Mouse (Mus musculus): ENCODE measurements around the gene Acacb.

Gene Acacb

GRCm38 (mm10) chr5:114135516-114135915 lies 10.8 kb upstream of the Acacb start:
- no peak for DNase-seq

GRCm38 (mm10) chr5:114137481-114138276 lies 8.7 kb upstream of the Acacb start:
- no peak for DNase-seq

DNA sequence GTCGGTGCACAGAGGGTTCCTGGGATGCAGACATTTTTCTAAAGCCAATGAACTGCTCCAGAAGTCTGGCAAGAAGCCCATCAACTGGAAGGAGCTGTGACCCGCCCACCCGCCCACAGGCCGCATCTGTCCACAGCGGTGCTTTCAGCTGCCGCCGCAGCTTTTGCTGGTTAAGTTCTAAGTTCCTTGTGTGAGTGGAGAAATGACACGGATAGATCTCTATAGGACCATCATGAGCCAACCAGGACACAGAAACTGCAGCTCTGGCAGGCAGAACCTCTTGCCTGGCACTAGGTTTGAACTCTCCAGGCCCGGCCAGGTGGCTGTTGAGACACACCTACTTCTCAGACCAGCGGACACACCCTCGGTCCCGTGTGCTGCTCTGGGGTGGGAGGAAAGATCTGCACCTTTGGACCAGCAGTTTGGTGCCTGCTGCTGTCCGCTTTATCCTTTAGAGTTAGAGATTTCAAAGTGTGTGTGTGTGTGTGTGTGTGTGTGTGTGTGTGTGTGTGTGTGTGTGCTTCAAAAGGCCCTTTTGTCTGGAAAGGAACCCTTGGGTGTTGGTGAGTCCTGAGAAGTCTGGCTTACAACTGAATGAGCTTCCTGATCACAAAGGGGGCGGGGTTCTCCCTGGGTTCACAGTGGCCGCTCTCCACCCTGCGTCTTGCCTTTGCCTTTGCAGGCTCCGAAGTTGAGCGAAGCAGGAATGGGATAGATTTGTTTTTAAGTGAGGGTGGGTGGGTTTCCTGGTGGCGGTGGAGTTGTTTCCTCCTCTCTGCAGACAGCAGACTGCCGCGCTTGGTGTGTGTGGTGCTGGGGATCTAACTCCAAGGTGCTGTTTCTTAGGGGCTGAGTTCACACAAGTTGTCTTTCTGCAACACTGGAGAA lies 7.8 kb upstream of the Acacb start:
- no peak for DNase-seq

DNA sequence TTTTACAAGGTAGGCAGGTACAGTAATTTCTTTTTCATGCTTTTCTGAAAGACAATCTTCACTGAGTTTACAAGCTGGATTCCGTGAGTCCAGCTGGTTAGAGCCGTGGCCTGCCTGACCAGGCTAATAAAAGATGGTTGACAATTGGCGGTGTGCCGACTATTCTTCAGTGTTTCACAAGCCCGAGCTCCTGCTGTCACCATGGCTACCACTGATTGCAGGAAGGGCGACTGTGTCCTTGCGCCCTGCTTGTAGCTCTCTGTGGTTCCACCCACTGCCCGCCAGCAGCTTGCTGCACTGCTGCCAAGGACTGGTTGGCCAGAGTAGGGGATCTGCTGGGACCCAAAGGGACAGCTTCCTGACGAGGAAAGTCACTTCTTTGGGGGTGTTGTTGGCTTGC lies 7.2 kb upstream of the Acacb start:
- DNase-seq = peak; percentile 48

DNA sequence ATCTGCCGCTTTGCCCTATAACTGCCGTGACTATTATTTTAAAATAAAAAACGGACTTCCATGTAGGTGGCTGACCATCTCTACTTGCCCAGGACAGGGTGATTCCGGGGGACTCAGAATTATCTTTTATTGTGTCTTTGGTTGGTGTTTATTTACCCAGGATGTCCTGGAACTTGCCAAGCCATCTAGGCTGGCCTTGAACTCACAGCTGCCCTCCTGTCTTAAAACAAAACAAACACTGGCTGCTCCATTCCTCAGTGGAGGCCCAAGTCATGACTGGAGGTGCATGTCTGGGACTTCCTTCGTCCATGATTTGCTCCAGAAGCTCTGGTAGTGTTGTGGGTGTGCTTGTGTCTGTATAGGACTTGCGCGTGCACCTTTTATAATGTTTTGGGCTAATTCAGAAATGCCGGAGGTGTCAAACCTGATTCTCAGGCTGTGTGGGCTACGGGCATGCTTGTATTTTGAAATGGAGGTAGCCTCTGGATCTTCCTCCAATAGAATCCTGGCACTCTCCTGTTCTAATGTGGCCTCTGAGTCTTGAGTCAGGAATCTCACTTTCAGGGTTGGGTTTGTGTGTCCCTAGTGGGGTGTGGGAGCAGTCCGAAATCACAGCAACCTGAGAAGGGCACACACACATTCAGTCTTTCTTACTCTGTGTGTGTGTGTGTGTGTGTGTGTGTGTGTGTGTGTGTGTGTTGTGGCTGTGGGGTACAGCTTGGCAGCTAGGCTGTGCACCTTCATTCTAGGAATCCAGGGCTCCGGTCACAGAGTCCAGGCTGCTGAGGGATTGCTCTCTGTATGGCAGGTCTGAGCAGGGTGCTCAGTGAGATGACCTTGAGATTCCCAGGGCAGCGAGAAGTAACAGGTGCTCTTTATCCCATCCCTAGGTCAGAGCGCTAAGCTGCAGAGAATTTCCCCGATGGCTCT lies 973 bp downstream of the Acacb start:
- no peak for DNase-seq

DNA sequence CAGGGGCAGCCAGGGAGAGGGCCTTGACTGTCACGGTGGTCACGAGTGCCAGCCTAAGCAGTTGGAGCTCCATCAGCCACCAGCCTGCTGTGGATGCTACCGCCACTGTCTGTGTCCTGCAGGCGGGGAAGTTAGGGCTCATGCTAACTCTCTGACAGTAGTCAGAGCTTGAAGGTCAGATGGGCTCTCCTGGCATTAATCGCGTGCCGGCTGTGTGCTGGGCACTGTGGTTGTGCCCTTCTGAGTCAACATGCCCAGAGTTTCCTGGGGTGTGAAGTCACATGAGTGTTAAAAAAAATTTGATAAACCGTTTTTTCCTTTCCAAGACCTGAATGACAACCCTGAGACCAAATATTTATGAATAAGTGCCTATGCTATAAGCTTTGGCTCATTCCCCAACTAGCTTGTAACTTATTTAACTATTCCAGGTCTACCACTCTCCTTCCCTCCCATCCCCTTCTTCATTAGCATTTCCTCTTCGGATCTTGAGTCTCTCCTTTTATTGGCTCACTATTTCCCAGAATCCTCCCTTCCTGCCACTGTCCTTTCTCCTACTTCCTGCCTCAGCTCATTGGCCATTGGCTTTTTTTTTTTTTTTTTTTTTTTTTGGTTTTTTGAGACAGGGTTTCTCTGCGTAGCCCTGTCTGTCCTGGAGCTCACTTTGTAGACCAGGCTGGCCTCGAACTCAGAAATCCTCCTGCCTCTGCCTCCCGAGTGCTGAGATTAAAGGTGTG lies 6.2 kb downstream of the Acacb start:
- DNase-seq = no peak

DNA sequence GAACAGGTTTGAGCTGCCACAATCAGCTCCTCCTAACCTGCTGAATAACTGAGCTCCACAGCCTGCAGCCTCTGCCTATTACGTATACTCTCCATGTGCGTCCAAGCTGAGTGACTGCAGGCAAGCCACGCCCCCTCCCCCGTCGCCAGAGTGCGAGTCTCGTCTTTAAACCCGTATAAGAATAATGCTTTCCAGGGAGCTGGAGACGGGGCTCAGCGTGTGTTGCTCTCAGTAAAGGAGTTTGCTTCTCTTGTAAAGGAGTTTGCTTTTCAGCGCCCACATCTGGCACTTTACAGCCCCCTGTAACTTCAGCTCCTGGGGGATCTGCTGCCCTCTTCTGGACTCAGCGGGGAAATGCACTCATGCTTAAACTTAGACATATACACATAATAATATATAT lies 7.2 kb downstream of the Acacb start:
- DNase-seq = peak; percentile 38

GRCm38 (mm10) chr5:114154765-114155164 lies 8.4 kb downstream of the Acacb start:
- DNase-seq = no peak

- DNase-seq = no peak
Observed at GRCm38 (mm10) chr5:114155168-114155933, 9.0 kb downstream of the Acacb start.

- no peak for DNase-seq
Observed at GRCm38 (mm10) chr5:114157236-114157635, 10.9 kb downstream of the Acacb start.

DNA sequence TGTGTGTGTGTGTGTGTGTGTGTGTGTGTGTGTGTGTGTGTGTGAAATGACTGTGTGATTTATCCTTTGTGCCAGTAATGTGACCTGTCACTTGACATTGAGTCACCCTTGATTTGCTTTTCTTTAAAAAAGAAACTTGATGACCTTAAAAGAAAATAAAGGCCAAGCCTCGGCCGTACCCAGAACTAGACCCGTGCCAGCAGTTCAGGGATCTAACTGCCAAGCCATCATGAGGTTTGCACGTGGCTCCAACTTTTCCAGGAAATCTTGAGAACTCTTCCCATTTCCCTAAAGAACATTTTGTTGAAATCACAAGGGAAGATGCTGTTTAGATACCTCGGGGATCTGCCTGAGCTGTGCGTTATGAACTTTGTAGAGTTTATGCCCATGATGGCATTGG lies 15.1 kb downstream of the Acacb start:
- DNase-seq = no peak

GRCm38 (mm10) chr5:114162106-114162815 lies 15.9 kb downstream of the Acacb start:
- DNase-seq = no peak

GRCm38 (mm10) chr5:114163117-114163696 lies 16.9 kb downstream of the Acacb start:
- no peak for DNase-seq

DNA sequence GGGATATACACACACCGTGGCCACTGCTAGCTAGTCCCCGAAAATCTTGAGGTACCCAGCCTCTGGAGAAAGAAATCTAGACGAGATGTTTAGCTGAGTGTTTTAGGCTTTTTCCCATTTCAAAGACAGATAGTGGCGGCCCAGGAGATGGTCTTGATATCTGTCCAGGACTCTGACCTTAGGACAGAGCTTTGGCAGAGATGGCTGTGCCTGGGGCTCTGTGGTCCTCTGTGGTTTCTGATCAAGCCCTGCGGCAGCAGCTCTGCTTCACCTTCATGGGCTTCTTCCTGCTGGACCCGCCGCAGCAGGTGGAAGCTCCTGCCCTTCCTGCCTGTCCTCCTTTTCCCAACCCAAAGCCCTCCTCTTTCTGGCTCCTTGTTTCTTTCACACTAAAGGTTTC lies 24.0 kb downstream of the Acacb start:
- no peak for DNase-seq

GRCm38 (mm10) chr5:114172936-114173335 lies 26.6 kb downstream of the Acacb start:
- DNase-seq = no peak

DNA sequence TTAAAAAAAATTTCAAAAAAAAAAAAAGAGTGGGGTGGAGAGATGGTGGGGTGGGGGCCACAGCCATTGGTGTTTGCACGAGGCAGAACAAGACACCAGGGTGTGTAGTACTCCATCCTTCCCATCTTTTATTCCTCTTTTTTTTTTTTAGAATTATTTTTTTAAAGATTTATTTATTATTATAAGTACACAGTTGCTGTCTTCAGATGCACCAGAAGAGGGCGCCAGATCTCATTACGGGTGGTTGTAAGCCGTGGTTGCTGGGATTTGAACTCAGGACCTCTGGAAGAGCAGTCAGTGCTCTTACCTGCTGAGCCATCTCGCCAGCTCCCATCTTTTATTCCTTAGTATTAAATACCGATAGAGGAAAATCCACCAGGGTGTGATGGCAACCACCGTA lies 27.1 kb downstream of the Acacb start:
- no peak for DNase-seq

DNA sequence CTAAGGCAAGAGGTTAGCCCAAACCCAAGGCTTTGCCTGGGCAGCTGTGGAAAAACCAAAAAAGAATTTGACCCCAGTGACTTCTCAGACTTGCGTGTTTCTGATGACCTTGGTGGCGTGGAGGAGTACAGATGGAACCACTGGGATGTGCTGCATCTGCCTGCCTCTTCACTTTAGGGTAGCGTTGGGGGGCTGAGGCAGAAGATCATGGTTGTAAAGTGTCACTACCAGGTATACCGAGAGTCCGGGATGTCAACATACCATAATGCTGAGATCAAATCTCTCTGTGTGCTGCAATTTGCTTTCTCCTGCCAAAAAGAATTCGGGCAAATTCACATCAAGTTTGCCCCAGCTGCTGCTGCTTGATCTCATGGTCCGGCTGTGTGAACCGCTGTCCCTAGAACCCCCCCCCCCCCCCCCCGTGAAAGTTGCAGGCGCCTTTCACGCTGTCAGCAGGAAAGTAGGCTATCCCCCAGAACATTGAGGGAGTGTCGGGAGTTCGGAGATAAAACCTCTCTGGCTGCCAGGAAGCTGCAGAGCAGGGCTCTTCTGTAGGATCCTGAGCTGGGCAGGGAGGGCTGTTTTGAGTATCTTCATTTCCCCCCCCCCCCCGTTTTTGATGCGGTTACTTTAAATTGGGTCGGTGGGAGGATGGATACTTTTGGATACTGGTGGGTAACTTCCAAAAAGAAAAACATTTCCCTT lies 27.7 kb downstream of the Acacb start:
- no peak for DNase-seq

GRCm38 (mm10) chr5:114174639-114175038 lies 28.3 kb downstream of the Acacb start:
- DNase-seq = peak; percentile 74

GRCm38 (mm10) chr5:114175596-114176171 lies 29.3 kb downstream of the Acacb start:
- DNase-seq = peak; percentile 96
